Mouse (Mus musculus) bone marrow macrophage, adult 2 months (primary cell): ENCODE data around the gene Ptch1.

Source experiments
- CTCF ChIP-seq: IDR thresholded peaks from 2 replicates; pipeline ENCODE4 v1.5.1; 2012; ENCODE audit warnings: low read depth, mild to moderate bottlenecking, low read length, moderate library complexity
- POLR2A ChIP-seq: IDR thresholded peaks from 2 replicates; pipeline ENCODE4 v1.6.1; 2012; ENCODE audit warnings: mild to moderate bottlenecking, low read depth, low read length, borderline replicate concordance

DNA sequence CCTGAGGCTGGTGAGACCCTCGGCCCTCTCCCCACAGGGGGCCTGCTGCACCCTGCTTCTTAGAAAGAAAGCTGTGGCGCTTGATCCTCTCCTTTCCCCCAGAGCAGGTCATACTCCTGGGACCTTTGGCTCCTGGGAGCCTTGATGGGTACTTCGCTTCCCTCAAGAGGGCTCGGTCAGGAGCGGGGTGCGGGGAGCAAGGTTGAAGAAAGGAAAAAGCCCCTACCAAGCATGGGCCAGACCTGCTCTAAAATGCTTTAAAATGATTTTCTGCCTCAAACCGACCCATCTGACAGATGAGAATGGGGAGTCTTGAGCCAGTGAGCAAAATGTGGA, 85.7 kb downstream of the Ptch1 start:
- TF ChIP-seq CTCF (no peak), POLR2A (no peak)
